ENCODE assay signal across 8 mouse cellular contexts in genomic region chr3:89087338-89088110, GRCm38 (mm10). TPM values are rescaled to one million over a fixed set of nuclear protein-coding genes. Genes with fewer than 3 reads are reported as not detected.
DNase-seq lines count a peak whose midpoint lies in the region; ATAC-seq lines count a peak whose summit lies in the region.

No protein-coding gene starts in this region.

- DNase-seq in left cerebral cortex, adult 18-20 months (ENCODE audit: low spot score in 2 of 2): peak; percentile 78 to 87
- DNase-seq in left cerebral cortex, adult 11 months (ENCODE audit: low spot score): no peak
- peak; percentile 93 to 97 for DNase-seq in cerebellum, postnatal 10 days
- DNase-seq in heart, adult 11 months: peak; percentile 95
- peak; percentile 80 for DNase-seq in testis, postnatal 14 days (ENCODE audit: low spot score)

- ATAC-seq in kidney, embryonic 14.5 days (ENCODE audit: low FRiP score, low TSS enrichment): no peak
- ATAC-seq in liver, embryonic 12.5 days: no peak
- no peak for ATAC-seq in neural tube, embryonic 12.5 days (ENCODE audit: low FRiP score, low read depth)

- 0 out of 2 replicates have a peak, but pooled peaks cover 4% of the 10 kb centered on the region for H3K36me3 ChIP-seq in kidney, embryonic 14.5 days (ENCODE audit: control insufficient read depth, insufficient read depth, low read length)
- peaks cover 7% of the 10 kb centered on the region; the same call in 1 of the 2 replicates for H3K36me3 ChIP-seq in liver, embryonic 12.5 days
- peaks cover 40% of the 10 kb centered on the region for H3K36me3 ChIP-seq in neural tube, embryonic 12.5 days

- H3K27me3 ChIP-seq in kidney, embryonic 14.5 days (ENCODE audit: control insufficient read depth, insufficient read depth, low read length): peaks cover 14% of the 10 kb centered on the region
- H3K27me3 ChIP-seq in liver, embryonic 12.5 days (replicated peaks): peaks cover 28% of the 10 kb centered on the region
- H3K27me3 ChIP-seq in neural tube, embryonic 12.5 days (replicated peaks): peaks cover 13% of the 10 kb centered on the region

- 30% methylated on average over 21 of the region's 21 CpGs for WGBS in kidney, embryonic 14.5 days
- WGBS in liver, embryonic 12.5 days (ENCODE audit: insufficient replicate concordance): 19% methylated on average over 21 of the region's 21 CpGs
- 40% methylated on average over 21 of the region's 21 CpGs for WGBS in neural tube, embryonic 12.5 days

- no peak overlapping the region for H3K27ac ChIP-seq in kidney, embryonic 14.5 days (ENCODE audit: low read depth, low read length)
- H3K27ac ChIP-seq in liver, embryonic 12.5 days: no peak overlapping the region
- no peak overlapping the region for H3K27ac ChIP-seq in neural tube, embryonic 12.5 days

- H3K4me2 ChIP-seq in kidney, embryonic 14.5 days (replicated peaks; ENCODE audit: low read depth, low read length): peak overlapping the region; percentile 6; the same call in 1 of the 2 replicates
- peak overlapping the region; percentile 99 for H3K4me2 ChIP-seq in liver, embryonic 12.5 days
- H3K4me2 ChIP-seq in neural tube, embryonic 12.5 days (replicated peaks): peak overlapping the region; percentile 31; the same call in 1 of the 2 replicates

- H3K4me3 ChIP-seq in kidney, embryonic 14.5 days (ENCODE audit: low read length): no peak overlapping the region
- no peak overlapping the region for H3K4me3 ChIP-seq in liver, embryonic 12.5 days
- H3K4me3 ChIP-seq in neural tube, embryonic 12.5 days: no peak overlapping the region

- 0 out of 2 replicates have a peak overlapping the region, but pooled peaks have one; percentile 42 for H3K9ac ChIP-seq in kidney, embryonic 14.5 days (ENCODE audit: low read depth, low read length)
- H3K9ac ChIP-seq in liver, embryonic 12.5 days: peak overlapping the region; percentile 40; the same call in 1 of the 2 replicates
- H3K9ac ChIP-seq in neural tube, embryonic 12.5 days: no peak overlapping the region; the same call in 1 of the 2 replicates

- no peaks in the 10 kb centered on the region for H3K9me3 ChIP-seq in kidney, embryonic 14.5 days (ENCODE audit: control insufficient read depth, low read length)
- no peaks in the 10 kb centered on the region for H3K9me3 ChIP-seq in liver, embryonic 12.5 days (replicated peaks)
- H3K9me3 ChIP-seq in neural tube, embryonic 12.5 days: no peaks in the 10 kb centered on the region

- H3K4me1 ChIP-seq in kidney, embryonic 14.5 days (ENCODE audit: control insufficient read depth, insufficient read depth, low read length): peaks cover 18% of the 10 kb centered on the region; the same call in 1 of the 2 replicates
- H3K4me1 ChIP-seq in liver, embryonic 12.5 days: peaks cover 53% of the 10 kb centered on the region
- H3K4me1 ChIP-seq in neural tube, embryonic 12.5 days: peaks cover 36% of the 10 kb centered on the region

RNA-seq across cellular contexts. Expression of gene Rusc1, which starts 5.6 kb away (rescaled TPM):
- 100 to 1,000 TPM; 186 to 198 TPM for total RNA-seq in left cerebral cortex, adult 18-20 months (2021)
- 12.5 and 16.7 TPM in 2 replicates for polyA plus RNA-seq in kidney, embryonic 14.5 days (2014; fragmentation: Nextera tagmentation; extraction: Ambion mirVana)
- 7.7 and 8.8 TPM in 2 replicates for polyA plus RNA-seq in liver, embryonic 12.5 days (2016; fragmentation: Nextera tagmentation; extraction: Ambion mirVana)
- 70.2 and 78.8 TPM in 2 replicates for polyA plus RNA-seq in neural tube, embryonic 12.5 days (2016; fragmentation: Nextera tagmentation; extraction: Ambion mirVana)

RNA-seq across cellular contexts. Expression of gene Gm43738, which starts 13.4 kb away (rescaled TPM):
- total RNA-seq in left cerebral cortex, adult 18-20 months (2021): not detected
- not detected in 2 replicates for polyA plus RNA-seq in kidney, embryonic 14.5 days (2014; fragmentation: Nextera tagmentation; extraction: Ambion mirVana)
- 0.06 TPM in 1 of 2 replicates, not detected in the other for polyA plus RNA-seq in liver, embryonic 12.5 days (2016; fragmentation: Nextera tagmentation; extraction: Ambion mirVana)
- polyA plus RNA-seq in neural tube, embryonic 12.5 days (2016; fragmentation: Nextera tagmentation; extraction: Ambion mirVana): not detected in 2 replicates

RNA-seq across cellular contexts. Expression of gene Fdps, which starts 14.2 kb away (rescaled TPM):
- total RNA-seq in left cerebral cortex, adult 18-20 months (2021): 100 to 1,000 TPM; 110 to 111 TPM
- polyA plus RNA-seq in kidney, embryonic 14.5 days (2014; fragmentation: Nextera tagmentation; extraction: Ambion mirVana): 186 and 191 TPM in 2 replicates
- 284 and 291 TPM in 2 replicates for polyA plus RNA-seq in liver, embryonic 12.5 days (2016; fragmentation: Nextera tagmentation; extraction: Ambion mirVana)
- 353 and 354 TPM in 2 replicates for polyA plus RNA-seq in neural tube, embryonic 12.5 days (2016; fragmentation: Nextera tagmentation; extraction: Ambion mirVana)

RNA-seq across cellular contexts. Expression of gene Pklr, which starts 48.4 kb away (rescaled TPM):
- not detected for total RNA-seq in left cerebral cortex, adult 18-20 months (2021)
- 1.3 and 1.5 TPM in 2 replicates for polyA plus RNA-seq in kidney, embryonic 14.5 days (2014; fragmentation: Nextera tagmentation; extraction: Ambion mirVana)
- 162 and 171 TPM in 2 replicates for polyA plus RNA-seq in liver, embryonic 12.5 days (2016; fragmentation: Nextera tagmentation; extraction: Ambion mirVana)
- polyA plus RNA-seq in neural tube, embryonic 12.5 days (2016; fragmentation: Nextera tagmentation; extraction: Ambion mirVana): 0.43 and 0.46 TPM in 2 replicates

Comparison
In these comparisons a context has a peak if more than half of its experiments do, and no peak if none do; other contexts are left out.
1. H3K4me2 ChIP-seq: peak in every context shown above with its lines; median percentile 99 in liver, embryonic 12.5 days; 31 in neural tube, embryonic 12.5 days; 6 in kidney, embryonic 14.5 days.